Mouse (Mus musculus) monocyte, adult 2 months (primary cell): ENCODE data around the gene Syn3.
A peak's percentile ranks its signal among the peaks of the same experiment; 100 is the strongest.
"Not testable (repeated sequence)": the region's sequence is repeated elsewhere in the genome, so short reads cannot be mapped to it uniquely, and the experiment has no call there.

Source experiments
- DNase-seq, 2 experiments: peaks; one replicate each; pipeline ENCODE4 v3.0.0; 2022; ENCODE audit warnings: low spot score in 2 of 2, low read depth in 1 of 2

Syn3 gene

DNA sequence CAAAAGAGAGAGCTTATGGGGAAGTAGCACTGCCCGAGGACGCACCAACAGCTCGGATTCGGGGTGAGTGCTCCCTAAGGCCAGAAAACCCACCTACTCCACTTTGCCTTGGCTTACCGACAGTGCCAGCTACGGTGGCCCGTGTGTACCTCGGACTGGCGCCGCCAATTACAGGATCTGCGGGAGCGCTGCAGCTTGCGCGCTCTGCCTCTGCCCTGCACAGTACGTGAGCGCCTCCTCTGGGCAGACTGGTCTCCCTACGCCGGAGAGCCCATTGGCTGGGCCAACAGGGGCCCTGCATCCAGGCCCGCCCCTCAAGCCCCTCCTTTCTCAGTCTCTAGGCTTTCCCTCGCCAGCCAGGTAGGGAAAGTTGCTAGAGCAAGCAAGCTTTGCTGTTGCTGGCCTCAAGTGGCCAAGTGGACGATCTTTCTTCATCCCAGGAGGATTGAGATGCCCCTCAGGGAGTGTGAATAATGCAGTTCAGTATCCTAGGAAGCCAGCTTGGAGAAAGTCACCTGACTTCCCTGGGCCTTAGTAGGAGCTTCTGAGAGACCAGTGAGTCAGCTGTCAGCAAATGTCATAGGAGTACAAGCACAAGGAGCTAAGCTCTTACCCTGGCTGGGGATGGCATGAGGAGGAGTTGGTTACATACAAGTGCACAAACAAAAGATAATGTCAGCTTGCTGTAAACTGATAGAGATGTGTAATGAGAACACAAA is at the start of gene Syn3:
Gene Syn3, minus strand, starts transcription at position 224 of the 719 bp plus-strand sequence.
- peak in 1 of 2 experiments; percentile 10 for DNase-seq

DNA sequence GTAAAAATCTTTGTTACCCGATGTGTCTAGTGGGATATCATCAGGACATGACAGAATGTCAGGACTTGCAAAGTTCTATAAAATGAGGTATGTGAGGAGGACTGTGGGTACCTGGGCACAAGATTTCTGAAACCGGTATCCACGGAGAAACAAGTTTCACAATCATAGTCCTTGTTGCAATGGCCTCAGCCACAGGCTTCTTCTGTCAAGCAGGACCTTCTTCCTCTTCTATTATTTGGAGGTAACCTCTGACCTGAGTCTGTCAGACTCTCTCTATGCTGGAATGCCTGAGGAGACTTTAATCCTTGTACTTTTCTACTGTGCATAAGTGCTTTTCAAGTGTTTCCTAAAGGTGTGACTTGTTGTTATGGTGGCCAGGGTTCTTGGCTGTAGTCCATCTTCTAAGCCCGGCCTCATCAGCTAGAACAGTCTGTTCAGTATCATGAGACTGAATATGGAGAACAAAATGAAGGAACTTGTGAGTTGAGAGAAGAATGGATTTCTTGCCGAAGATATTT is 27.7 kb upstream of the Syn3 start:
- DNase-seq, result not testable (repeated sequence)

DNA sequence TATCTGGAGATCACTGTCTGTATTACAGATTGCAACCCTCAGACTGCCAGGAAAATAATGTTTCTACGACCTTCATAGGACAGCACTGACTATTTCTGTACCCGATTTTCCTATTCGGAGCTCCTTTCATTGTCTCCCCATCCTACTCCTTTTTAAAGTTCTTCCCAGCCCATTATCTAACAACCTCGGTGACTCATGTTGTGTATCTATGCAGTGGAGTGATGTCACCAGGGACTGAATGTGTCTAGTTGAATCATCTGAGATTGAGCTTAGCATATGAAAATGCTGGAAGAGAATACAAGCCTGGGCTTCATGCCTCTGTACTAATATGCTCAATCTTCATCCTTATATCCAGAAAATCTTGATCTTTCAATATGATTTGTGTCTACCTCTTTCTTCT is 15.1 kb upstream of the Syn3 start:
- DNase-seq, result no peak

DNA sequence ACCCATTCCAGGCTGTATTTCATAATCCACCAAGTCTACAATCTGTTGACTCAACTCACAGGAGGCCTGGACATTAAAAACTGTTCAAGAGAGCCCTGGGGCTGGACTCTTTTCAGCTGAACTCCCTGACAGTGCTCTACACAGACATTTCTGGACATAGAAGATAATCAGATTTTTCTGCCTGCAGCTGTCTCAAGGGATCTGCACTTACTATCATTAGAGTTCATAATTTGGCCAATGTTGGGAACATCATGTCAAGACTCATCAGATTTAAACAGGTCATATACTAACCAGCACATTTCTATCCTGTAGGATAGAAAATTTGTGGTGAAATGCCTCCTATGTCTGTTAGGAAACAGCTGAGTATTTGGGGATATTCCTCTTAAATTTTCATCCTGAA is 12.2 kb upstream of the Syn3 start:
- DNase-seq, result no peak

DNA sequence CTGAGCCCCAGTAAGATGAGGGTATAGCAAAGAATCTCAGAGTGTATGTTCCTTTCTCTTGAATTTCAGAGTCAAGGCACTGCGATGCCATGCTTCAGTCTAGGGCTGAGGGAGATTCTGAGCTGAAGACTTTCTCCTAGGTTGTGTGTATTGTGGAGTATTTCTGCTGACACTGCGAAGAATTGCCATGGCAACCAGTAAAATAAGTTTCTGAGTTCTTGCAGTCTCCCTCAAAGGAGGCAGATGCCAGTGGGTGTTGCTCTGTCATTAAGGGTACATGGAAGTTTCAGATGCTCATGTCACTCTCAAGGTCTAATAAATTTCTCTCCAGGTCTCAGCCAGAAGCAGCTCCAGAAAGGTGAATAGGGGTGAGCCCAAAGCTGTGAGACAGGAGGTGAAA is 3.4 kb upstream of the Syn3 start:
- no peak for DNase-seq

DNA sequence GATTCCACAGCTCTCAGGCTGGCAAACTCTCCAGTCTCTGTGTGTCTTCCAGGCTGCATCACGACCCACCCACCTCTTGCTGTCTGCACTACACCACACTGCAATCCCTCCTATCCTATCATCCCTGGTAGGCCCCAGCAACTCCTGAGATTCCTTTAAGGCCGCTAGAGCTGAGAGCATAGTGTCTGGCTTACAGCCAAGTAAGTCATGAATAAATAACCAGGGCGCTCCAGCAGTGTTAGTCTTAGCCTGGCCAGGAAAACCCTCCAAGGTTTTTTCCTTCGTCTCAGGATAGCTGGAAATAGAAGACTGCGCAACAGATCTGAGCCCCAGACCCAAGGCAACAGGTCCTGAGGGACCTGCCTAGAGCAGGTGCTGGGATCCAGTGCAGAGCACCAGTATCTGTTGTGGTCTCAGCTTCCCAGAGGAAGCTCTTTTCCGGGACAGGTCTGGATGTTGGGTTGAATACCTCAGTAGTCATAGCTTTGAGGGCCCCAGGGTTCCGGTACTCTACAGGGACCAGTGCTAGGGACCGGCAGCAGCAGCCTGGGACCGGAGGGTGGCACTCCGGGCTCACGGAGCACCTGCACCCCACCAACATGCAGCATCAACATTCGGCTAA is 534 bp downstream of the Syn3 start:
- DNase-seq, result no peak

DNA sequence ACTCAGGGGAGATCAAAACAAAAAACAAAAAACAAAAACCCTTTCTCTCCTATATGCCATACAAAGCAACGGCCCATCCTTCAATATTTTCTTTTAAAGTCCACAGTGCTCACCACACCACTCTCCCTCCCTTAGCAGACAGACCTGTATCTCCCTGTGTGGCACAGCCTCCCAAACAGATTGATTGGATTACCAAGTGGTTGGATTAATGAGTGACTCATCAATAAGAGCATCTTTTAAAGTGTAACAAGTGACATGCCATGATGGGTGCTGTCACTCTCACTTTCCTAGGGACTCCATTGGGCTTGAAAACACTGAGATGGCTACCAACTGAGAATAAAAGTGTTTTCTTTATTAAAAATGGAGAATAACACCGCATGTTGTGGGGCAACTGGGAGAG is 2.8 kb downstream of the Syn3 start:
- DNase-seq, result no peak

DNA sequence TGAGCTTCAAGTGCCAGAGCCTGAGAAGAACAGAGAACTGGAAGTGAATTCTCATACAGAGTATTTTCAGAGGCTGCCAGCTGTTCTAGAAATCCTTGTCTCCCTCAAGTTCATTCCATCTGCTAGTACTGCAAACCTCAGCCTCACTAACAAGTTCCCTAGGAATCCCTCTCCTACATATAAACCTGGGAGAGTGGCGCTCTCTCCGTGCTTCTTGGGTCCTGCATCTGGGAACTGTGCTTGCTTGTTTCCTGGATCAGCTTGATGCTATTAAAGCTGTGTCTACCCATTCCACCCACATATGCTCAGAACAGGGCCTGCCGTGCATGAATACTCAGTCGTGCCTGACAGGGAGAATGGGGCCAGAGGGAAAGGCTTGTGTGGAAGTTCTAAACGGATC is 5.6 kb downstream of the Syn3 start:
- DNase-seq, result no peak

DNA sequence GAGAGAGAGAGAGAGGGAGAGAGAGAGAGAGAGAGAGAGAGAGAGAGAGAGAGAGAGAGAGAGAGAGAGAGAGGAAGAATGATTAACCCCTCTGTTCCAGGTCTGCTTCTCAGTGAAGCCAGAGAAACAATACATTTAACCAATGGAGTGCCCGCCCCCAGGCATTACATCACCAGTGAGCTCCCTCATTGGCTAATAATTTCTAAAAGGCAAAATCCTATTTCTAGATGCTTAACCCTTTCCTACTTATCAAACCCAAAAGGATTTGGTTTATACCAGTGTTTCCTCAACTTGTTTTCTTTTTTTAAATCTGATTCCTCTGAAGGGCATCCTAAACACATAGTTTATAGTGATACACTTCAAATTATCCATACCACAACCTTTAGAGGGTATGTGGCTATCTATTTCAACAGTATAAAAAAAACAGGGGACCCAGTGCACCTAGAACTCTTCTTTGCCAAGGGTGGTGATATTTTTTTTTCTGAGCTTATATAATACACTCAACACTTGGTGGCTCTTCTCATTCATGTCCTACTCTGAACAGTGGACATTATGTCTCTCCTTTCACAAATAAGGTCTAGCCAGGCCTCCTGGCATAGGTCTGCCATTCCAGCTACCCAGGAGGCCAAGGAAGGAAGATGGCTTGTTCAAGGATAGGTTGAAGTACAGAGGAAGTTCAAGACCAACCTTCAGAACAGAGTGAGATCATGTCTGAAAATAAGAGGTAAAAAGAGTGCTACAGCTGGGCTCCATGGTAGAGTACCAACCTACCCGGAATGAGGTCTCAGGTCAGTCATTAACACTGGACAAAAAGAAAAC is 6.4 kb downstream of the Syn3 start:
- no peak for DNase-seq

DNA sequence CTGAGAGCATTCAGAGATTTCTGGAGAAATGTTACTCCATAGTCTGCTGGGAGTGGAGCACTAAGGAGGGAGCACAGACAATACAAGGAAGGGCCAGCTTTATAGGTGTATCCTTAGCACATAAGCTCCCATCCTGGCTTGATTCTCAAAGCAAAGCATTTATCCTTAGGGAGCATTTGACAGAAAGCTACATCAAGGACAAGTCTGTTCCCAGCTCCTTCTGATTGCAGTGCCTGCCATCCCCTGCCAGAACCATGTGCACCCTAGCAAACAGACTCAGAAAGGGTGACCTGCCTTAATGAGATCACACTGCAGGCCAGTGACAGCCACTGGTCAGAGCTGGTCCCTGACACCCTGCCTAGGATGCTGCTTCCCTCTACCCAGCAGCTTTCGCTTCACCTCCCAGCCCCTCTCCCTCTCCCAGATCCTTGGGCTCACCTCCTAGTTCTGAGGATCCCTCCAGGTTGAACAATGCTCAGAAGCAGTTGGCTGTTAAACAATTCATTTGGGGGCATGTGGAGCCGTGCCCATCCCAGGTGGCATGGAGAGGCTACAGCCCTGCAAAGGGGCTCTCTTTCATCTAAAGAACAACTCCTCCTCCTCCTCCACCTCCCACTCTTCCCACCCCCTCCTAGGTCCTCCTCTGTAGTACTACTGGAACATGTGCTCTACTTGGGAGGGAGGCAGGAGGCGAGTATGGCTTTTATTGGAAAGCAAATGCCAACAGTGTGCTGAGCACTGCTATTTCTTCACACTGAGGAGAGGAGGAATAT is 7.2 kb downstream of the Syn3 start:
- no peak for DNase-seq

DNA sequence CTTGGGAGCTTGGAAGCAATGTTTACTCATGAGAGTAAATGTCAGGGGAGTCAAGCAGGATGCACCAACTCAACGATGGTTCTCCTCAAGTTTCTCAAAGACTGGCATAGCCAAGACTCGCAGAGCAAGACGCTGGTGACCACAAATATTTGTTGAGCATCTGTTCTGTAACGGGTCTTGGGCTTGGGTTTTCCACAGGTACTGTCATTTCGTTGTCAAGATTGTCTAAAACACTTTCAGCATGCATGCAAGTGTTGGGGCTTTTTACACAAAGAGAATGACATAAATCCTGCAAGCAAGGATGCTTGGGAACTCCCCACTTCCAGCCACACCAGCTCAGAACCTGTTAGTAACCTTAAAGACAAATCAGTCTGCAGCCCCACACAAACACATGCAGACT is 10.2 kb downstream of the Syn3 start:
- DNase-seq, result no peak

DNA sequence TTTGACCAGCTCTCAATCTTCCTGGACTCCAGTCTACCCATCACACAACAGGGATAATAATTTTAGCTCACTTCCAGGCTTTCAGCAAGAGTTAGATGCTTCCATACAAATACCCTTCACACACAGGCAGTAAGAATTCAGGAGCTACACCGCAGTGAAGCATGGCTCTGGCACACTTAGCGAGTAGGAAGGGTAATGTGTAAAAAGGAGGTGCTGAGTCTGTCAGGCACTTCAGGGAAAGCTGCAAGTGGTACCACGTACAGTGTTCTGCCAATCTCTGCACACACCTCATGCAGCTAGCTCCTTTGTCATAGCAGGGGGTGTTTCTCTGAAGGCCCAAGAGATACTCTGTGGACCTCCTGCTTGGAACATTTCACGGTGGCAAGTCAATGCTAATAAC is 12.7 kb downstream of the Syn3 start:
- no peak for DNase-seq

DNA sequence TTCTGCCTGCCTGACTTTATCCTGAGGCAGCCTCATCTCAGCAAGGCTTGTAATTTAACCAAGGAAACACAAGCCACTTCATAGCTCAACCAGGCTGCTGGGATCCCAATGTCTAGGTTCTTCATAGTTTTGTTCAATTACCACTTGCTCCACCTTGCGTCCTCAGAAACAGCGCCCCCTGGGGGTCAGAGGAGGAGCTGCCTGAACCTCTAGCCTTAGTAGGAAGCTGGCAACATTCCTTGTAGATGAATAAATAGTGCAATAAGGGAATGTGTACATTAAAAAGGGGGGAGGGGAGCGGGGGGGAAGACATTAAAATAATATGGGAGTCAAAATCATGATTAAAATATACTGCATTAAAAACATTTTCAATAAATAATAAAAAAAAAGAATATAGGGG is 14.7 kb downstream of the Syn3 start:
- no peak for DNase-seq

DNA sequence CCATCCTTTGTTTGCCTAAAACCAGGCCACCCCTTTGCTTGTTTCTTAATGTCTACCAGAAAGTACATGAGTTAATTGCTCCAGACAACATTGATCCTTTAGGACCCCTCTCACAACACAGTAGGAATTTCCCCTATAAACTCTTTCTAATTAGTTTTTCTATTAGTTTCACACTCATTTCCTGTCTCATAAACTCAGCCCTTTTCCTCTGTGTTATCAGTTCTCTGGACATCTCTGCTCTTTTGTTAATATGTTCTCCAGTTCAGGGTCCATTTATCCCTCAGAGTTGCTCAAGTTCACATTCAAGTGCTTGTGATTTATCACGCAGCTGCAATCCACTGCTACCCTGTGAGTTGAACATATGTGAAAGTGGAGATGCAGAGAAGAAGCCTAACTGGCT is 16.2 kb downstream of the Syn3 start:
- no peak for DNase-seq

DNA sequence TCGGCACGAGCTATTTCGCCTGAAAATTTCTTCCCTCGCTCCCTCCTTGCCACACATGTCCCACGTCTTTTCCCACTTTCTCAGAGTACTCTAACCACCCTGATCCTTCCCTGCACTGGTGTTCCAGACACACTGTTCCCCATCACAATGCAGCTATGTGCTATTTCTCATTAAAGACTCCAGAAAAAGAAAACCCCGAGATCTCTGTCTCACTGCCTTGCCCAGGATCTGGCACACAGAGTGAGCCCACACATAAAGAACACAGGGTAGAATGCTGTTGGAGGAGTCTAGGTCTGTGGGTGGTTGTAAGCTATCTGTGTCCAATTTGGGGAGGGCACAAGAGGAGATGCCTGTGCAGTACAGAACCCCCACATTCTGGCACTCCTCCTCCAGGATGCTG is 18.0 kb downstream of the Syn3 start:
- no peak for DNase-seq

DNA sequence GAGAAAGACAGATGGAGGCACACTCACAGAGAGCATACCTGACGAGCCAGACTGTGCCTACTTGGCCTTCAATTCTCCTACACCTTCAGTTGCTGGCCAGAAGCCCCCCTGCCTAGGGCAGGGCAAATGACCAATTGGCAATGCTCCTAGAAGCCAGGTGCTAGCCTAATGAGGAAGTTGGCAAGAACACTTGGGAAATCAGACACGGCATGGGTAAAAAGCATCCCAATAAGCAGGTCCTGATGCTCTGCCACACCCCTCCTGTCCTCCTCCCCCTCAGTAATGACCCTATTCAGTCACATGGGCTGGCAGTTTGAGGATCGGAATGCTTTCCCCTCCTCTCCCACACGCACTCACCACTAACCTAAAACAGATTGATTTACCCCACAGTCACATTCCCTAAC is 19.0 kb downstream of the Syn3 start:
- no peak for DNase-seq

DNA sequence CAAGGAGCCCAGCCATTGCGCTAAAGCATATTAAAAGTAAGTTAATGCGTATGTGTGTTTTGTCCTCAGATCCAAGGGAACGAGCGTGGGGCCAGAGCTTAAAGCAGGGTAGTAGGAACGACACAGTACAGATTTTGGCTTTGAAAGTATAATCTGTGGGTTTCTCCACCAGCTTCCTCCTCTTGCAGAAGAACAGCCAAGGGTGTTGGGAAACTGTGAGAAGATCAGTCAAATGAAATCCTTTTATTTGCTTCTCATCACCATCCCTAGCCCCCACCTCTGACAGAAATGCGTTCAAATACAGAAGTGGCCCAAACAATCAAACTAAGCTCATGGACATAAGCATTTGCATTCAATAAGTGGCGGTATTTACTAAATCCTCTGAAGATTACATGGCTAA is 22.0 kb downstream of the Syn3 start:
- no peak for DNase-seq

DNA sequence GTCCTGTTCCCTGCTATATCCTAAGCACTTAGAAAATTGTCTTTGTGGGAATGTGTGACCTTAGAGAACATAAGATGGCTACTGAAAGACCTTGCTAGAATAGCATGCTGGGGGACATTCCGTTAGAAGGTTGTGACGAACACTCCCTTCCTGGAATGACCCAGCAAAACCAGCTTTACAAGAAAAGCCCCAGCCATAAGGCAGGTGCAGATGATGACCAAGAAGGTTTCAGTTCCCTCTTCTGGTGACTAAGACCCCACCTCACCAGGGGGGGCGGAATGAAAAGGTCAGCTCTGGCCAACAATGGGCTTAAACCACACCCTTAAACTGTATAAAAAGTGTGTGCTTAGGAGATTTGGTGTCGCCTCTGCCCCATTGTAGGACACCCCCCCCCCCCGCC is 23.4 kb downstream of the Syn3 start:
- no peak for DNase-seq

DNA sequence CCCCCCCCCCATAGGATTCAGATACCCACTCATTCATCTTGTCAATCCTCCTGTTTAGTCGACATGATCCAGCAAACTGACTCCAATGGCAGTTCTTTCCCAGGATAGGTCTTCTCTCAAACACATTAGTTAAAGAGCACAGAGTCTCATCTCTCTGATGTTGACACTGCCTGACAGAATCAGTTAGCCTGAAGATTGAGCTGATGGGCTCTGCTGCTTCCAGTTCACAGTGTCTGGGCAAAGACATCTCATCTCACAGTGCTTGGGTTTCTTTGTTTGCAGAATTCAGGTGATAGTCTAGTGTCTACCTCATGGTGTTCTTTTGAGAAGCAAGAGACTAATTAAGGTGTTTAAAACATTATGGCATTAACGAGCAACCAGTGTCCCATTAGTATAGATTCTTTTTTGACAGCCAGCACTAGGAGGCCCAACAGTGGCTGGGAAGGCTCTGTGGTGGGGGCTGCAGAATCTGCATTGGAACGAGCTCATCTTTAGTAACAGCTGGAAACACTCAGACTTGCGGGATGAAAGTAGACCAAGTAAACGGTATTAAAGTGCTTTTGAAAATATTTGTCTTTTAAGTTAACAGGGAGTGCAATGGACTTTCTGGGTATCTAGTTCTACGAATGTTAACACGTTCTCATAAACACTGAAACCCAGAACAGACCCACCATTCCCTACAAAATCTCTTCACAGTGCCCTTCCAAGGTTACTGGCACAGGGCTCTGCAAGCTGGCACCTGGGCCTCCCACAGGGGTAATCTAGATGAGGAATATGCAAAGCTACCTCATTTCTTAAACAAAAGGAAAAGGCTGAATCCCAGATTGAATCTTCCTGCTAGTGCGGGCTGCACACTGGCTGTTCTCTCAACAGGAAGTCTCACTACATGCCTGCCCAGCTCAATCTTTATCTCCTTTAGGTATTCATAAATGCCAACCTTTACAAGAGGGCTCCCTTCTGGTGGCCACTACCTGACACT is 24.2 kb downstream of the Syn3 start:
- no peak for DNase-seq

DNA sequence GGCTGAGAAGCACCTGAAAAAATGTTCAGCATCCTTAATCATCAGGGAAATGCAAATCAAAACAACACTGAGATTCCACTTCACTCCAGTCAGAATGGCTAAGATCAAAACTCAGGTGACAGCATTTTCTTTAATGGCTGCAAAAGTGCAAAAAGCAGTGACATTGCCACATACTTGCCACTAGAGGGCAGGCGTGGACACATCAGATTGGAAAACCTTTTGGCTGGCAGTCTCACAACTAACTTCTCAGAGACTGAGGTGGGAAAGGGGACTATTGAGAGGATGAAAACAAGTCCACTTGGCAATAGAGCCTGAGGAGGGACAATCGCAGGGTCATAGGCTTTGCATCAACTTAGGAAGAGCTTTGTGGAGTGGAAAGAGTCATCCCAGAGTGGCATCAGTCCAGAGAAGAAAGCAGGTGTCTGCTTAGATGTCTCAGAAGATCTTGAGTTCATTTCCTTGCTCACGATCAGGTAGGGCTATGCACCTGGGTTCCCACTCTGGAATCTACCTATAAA is 25.0 kb downstream of the Syn3 start:
- no peak for DNase-seq
